Mouse (Mus musculus): ENCODE measurements around the gene Hnf4a.
A peak's percentile ranks its signal among the peaks of the same experiment; 100 is the strongest.

Hnf4a gene

DNA sequence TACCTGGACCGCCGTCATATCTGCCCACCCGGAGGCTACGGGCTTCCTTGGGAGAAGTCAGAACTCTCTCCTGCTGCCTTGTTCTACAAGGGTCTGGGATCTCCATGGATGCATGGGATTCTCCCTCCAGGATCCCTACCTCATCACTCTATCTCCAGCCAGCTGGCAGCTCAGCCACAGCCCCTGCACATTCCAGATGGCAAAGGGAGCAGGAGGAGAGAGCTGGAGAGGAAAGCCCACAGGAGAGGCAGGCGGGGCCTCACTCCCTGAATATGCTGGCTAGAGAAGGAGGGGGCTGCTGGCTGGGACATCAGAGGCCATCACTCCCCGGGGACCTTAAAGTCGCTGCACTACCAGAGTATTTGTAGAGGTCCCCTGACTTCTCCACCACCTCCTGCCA is 15.3 kb upstream of the Hnf4a start:
- DNase-seq (ENCODE audit: low spot score) = no peak

DNA sequence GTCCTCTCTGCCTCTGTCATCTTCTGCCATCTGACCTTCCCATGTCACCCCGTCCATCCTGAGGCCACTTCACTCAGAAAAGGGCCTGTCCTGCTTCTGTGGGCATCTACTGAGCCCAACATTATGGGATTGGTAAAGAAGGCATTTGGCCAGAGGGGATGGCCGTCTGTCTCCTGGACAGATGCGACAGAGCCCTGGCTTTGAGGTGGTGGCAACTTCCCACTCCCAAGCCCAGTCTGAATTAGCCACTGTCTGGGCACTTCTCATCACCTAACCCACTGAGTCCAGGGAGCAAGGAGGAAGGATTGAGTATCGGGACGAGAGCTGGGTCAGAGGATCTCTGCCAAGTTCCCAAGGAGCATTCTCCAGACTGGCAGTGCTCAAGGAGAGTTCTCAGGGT is 14.6 kb upstream of the Hnf4a start, which contains the start of gene R3hdml:
Gene R3hdml (plus strand): TSS at position 301 of the 400 bp plus-strand sequence.
- DNase-seq (ENCODE audit: low spot score) = no peak

DNA sequence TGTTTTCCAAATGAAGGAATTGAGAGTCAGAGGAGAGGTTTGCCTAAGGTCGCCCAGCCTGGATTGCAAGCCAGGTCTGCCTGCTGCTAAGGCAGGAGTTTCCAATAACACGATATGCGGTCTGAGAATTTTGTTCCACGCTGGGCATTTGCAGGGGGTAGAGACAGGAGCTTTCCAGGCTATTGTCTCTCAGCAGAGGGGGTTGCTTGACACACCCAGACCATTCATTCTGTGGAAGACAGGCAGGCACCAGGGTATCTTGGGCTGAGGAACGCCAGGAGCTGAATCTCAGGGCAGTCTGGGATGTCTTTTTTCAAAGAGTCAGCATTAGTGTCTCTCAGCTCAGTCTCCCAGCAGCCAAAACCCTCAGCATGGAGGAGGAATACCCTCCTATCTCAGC is 13.6 kb upstream of the Hnf4a start:
- DNase-seq (ENCODE audit: low spot score) = no peak

DNA sequence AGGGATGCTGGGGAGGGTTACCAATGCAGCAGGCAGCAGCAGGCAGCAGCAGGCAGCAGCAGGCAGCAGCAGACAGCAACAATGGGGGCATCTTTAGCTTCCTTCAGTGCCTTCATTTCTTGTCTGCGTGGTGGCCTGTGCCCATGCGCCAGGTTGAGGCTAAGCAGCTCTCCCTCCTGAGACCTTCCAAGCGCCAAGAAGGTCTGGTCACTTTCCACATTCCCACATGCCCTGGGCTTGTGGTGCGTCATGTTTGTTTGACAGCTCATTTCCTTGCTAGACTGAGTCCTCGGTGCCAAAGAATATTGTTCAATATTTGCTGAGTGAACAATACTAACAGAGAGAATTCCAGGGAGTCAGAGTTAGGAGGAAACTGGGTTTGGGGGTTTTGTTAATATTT is 12.6 kb upstream of the Hnf4a start:
- no peak for DNase-seq (ENCODE audit: low spot score)

DNA sequence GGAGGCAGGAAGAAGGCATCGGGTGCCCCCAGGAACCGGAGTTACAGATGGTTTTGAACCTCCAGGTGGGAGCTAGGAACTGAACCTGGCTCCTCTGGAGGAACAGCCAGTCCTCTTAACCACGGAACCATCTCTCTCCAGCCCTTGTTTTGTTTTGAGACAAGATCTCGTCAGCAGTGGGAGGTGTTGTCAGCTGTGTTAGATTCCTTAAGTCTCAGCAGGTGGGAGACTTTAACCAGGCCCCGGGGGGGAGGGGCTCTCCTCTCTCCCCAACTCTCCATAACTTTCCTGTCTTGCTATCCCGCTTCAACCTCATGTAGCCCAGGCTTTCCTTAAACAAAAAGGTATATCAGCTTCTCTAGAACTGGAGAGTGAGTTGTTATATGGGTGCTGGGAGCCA is 12.2 kb upstream of the Hnf4a start:
- DNase-seq (ENCODE audit: low spot score) = no peak

DNA sequence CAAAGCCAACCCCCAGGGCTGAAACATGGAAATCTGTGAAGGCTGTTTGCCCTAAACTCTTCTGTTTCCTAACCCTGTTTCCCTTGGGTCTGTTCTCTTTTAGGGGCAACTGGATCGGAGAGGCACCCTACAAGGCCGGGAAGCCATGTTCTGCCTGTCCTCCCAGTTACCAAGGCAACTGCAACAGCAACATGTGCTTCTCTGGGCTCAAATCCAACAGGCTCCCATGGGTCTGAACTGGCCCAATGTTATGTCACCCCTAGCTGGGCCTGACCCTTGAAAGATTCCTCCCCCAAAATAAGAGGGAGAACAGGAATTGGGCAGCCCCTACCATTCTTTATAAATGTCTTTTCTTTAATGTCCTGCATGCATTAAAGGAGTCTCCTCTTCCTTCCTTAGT is 4.4 kb upstream of the Hnf4a start:
- no peak for DNase-seq (ENCODE audit: low spot score)

DNA sequence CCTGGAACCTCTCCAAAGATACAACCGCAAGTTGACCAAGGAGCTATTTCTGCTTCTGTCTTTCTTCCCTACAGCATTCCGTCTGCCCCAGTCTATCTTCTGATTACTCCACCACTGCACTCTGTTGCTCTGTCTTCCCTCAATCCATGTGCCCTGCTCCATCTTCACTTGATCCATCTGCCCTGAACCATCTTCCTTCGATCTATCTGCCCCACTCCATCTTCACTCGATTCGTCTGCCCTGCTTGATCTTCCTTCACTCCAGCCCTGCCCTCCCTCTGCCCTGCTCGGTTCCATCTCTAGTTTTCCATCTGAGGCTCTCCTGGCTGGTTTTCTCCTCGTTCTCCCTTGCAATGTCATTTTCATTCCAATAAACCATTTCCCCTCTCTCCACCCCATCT is 3.4 kb upstream of the Hnf4a start:
- no peak for DNase-seq (ENCODE audit: low spot score)

DNA sequence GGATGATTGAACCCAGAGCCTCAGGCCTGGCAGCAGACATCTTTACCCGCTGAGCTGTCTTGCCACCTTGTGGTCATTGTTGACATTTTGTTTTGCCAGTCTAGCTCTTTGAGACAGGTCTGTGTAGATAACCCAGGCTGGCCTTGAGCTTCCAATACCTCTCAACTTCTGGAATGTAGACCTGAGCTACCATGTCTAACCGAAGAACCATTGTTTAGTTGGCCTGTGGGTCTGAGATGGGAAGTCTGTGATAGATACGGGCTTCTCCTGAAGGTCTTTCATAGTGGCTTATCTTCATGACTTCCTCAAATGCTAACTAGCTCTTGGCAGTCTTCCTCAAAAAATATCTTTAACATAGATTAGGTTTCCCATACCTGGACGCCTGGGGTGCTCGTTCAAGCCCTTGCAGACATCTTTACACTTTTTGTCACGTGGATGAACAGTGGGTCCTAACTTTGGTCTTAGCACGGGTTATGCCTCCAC is 19.2 kb downstream of the Hnf4a start:
- no peak for DNase-seq (ENCODE audit: low spot score)

DNA sequence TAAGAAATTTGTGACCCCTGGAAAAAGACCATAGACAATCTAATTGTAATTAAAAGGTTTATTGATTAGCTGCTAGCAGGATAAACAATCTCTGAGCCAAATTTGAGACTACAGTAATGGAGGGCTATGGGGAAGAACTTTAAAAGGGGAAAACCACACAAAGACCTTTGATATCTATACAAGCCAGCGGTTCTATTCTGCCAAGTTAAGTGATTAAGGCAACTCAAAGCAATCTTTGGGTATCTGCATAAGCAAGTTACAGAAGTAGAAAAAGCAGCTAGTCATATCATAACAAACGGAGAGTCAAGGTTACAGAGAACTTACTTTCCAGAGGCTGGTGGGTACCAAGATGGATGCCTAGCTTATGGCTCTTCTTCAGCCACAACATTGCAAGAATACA is 20.9 kb downstream of the Hnf4a start:
- DNase-seq (ENCODE audit: low spot score) = no peak

DNA sequence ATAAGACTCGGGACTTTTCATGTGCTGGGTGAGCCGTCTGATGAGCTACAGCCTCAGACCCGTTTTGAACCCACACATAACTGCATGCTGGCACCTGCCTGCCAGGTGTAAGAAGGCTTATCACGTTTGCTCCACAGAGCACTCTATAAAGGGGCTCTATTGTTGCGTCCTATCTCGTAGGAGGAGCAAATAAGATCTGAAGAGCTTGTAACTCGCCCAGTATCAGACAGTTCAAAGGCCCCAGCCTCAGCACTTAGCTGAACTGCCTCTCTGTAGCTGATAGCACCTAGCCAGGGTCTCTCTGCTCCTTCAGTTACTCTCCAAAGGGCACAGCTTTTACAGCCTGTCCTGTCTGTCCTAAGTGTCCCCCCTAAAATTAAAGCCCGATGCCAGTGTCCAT is 23.8 kb downstream of the Hnf4a start:
- DNase-seq (ENCODE audit: low spot score) = no peak

DNA sequence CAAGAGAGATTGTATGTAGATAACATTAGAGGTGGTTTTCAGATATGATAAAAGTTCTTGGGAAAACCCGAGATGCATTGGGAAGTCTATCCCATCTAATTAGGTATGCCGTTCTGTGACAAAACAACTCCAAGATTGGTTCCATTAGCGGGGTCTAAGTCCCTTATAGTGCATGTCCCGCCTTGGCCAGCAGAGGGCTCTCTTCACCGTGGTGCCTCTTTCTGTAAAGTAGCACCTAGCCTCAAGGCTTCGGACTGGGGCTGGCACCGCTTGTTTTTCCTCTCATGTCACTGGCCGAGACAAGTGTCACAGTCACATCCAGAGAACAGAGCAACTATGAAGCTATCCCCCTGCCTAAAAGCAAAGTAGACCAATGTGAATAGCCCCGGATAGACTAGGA is 25.3 kb downstream of the Hnf4a start:
- DNase-seq (ENCODE audit: low spot score) = peak; percentile 33

DNA sequence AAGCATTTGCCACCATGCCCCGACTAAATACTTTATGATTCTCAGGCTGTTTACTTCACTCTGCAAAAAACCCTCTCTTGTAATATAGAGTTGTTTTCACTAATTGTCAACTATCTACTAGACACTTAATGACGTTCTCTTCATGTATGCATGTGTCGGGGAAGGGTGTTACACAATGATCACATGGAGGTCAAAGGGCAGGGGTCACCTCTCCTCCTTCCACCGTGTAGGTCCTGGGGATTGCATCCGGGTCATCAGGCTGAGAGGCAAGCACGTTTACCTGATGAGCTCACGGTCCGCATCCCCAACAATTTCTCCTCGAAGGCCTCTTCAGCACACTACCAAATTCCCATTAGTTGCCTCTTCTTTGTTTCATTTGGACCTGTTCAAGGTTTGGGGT is 26.6 kb downstream of the Hnf4a start:
- no peak for DNase-seq (ENCODE audit: low spot score)

DNA sequence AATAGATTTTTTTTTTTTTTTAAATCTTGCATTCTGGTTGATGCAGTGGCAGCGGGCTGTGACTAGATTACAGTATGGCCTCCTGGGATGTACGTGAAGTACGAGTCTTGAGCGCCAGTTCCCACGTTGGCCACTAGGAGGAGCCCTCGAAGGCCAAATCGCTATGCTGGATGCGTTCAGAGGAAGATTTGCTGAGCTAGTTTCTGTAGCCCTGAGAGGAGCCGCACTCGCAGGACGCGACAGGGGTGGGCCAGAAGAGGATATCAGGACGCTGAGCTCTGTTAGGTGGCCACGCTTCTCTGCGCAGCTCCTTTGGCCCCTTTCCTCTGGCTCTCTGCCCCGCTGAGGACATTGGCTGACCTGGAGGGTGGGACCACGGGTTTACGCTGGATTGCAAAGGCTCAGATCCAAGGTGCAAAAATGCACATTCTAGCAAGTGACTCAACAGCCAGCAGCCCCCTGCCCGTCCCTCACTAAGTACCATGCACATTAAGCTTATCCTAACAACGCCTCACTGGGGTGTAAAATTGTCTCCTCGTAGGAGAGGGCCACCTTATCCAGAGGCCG is 28.4 kb downstream of the Hnf4a start:
- DNase-seq (ENCODE audit: low spot score) = peak; percentile 69

DNA sequence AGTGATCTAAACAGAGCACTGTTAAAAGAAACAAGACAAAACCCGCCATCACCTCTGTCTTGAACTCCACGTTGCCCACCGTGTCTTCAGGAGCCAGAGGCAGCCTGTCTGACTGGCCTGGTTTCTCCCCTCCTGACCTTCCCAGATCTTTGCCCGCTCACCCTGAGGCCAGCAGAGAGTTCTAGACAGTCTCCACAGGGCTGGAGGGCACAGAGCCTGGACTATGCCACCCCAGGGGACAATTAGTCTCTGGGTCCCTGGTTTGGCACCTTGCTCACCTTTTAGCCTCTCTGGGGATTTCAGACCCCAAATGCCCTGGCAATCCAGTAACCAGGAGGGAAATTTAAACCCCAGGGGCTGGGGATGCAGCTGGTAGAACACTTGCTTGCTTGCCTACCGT is 30.8 kb downstream of the Hnf4a start:
- DNase-seq (ENCODE audit: low spot score) = no peak

DNA sequence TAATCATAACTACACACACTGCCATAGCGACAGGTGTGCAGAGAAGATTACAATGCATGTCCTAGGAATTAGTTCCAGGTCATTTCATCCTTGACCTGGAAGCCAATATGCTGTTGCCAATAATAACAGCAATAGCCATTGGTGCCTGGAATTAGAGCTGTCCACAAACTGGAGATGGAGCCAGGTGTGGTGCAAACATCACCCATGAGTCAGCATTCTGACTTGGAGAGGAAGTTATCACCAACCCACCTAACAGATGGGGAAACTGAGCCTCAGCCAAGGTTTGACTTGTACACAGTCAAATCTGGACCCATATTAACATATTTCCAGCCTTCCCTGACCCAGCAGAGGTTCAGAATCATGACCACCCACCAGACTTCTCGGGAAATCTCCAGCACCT is 31.8 kb downstream of the Hnf4a start:
- no peak for DNase-seq (ENCODE audit: low spot score)

DNA sequence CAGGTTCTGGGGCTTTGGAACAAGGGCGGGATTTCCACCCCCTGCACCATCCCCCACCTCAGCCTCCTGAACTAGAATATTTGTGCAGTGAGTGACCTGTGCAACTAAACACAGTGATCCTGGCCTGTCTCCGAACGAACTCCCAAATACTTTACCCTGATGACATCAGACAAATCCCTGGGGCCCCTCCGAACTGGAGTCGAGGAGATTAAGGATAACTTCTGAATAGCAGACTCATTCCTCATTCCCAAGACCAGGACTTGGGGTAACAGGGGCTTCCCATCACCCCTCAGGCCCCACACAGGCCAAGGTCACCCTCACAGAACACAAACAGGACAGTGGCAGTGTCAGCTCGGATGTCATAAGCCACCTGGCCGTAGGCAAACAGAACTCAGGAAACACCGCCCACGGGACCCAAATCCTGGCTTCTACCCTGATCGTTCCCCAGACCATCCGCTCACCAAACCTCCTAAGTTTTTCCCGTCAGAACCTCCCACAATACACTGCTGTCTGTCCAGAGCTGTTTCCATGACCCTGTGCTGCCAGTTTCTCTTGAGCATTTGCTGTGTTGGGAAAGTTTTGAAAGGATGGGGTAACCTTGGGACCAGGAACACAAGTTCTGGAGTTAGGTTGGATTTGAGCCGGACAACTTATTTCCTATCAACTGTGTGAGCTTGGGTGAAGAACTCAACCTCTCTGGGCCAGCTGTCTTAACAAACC is 32.9 kb downstream of the Hnf4a start:
- no peak for DNase-seq (ENCODE audit: low spot score)

DNA sequence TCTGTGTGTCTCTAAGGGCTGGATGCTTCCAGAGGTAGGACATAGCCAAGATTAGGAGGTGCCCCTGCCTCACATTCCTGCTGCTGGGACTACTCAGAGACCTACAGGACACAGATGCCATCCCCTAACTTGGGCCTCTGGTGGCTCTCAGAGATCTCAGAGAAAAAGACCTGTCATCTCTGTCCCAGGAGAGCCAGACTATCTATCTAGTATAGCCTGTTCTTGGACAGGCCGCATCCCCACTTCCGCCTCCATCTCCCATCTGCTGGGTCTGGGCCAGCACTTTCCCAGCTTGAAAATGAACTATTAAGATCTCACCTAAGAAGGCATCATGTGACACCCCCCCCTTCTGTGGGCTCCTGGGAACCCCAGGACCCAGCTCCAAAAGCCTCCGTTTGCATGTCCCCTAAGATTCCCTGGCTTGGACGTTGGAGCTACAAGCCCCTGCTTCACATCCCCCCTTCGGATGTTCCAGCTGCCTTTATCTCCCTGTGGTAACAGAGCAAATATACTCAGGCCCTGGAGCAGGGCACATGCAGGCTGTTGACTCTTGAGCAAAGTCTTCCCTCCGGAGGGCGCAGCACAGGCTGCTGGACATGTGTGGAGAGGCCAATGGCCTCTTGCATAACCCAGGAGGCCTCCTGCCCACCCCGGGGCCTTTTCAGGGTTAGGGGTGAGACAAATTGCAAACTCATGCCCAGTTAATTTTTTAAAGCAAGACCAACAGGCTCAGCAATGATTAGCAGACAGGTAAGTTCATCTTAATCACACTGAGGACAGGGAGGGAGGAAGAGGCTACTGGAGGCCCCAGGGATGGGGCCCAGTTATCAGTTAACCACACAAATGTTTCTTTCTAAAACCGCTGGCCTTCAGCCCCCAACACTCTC is 33.9 kb downstream of the Hnf4a start:
- DNase-seq (ENCODE audit: low spot score) = no peak

DNA sequence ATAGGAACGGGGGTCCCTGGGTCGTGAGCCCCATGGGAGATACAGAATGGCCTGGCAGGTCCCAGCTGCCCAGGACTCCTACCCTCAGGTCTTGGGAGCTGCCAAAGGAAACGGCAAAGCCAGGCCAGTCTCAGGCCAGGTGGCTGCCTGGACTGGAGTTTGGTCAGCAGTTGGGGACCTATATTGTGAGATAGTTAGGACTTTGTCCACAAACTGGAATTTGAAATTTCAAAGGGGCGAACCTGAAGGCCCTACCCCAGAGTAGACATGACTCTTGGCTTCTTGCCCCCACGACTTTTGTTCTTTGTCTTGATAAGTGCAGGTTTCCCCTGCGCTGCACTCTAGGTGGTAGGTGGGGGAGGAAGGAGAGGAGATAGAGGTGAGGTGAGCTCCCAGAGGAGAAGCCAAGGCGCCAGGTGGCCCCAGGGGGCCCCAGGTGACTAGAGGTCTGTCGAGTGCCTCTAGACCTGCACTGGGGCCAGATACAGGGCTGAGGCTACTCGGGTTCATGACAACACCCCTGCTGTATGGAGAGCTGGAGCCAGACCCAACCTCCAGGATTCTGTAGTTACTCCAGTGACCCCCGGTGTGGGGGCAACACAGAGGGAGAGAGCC is 35.1 kb downstream of the Hnf4a start:
- DNase-seq (ENCODE audit: low spot score) = no peak

DNA sequence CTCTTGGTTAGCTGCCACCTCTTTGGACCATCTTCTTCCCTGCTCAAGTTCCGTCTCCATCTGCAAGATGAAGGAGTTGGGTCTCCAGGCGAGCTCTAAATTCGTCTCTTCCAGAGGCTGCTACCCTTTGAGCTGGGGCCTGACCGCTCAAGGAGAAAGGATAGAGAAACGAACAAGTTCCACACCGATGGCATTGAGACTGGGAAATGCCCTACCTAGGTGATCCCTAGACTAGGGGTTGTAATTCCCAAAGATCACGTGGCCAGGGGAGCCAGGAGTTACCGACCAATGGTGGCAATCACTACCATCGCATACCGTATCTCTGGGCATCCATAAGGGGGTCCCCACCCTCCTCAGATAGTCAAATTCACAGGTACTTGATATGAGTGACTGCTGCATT is 36.1 kb downstream of the Hnf4a start:
- DNase-seq (ENCODE audit: low spot score) = no peak

DNA sequence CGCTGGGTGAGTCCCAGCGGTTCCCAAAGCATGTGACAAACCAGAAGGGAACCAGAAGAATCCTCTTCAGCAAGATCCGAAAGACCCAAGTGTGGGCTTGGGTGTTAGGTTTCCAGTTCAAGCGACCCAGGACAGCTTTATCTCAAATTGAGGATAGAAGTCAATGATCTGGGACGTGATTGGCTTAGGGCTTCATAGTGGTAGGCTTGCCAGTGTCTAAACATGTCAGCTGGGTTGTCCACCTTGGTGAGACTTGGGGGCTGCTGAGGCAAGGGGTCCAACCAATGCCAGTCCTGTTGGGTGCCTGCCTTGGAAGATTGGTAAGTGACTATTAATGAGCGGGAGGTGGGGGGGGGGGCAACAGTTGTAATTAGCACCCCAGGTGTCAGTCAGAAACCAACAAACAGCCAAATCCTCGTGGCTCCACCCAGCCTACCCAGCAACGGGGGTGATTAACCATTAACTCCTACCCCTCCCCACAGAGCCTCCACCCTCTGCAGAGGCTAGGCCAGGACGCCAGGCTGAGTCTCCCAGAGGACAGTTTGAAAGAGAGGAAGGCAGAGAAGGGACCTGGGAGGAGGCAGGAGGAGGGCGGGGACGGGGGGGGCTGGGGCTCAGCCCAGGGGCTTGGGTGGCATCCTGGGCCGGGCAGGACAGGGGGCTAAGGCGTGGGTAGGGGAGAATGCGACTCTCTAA is 40.2 kb downstream of the Hnf4a start:
- no peak for DNase-seq (ENCODE audit: low spot score)

DNA sequence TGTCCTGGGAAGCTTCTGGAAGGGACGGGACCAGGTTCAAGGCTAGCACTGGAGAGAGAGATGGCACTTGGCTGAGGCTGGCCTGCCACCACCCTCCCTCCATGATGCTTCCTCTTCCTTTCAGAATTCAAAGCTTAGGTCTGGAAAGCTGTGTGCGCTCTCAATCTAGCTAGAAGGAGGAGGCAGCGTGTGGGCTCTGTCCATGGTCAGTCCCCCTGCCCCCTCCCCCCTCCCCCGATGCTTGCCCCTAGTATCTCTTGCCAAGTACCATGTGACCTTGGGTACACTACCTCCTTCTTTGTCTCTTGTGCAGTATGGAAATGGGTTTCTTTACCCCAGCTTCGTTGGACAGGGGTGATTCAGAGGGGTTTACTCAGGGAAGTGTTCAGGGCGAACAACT is 42.2 kb downstream of the Hnf4a start:
- no peak for DNase-seq (ENCODE audit: low spot score)

DNA sequence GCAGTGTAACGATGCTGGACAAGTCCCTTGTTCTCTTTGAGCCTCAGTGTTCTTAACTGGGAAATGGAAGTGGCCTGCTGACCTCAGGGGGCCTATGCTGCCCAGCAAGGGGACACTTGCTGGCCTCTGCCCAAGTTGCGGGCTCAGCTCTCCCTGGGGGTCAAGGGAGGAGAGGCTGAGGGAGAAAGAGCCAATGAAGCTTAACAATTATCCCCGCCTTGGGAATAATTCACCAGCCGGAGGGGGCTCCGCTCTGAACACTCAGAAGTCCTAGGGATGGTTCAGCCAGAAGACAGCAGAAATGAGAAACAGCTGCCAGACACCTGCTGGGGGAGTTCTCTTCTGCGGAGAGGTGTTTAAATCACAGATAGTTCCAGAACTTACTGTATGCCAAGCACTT is 43.2 kb downstream of the Hnf4a start:
- DNase-seq (ENCODE audit: low spot score) = no peak

All from ovary, postnatal 10 days (tissue).